Mouse (Mus musculus) kidney, postnatal 4 days (tissue): ENCODE measurements around the gene Olfr181.

Experiments
- DNase-seq, 2 experiments: peaks; one replicate each; pipeline ENCODE4 v3.0.0; 2021; ENCODE audit warnings: mixed read lengths in 2 of 2

Olfr181 gene

DNA sequence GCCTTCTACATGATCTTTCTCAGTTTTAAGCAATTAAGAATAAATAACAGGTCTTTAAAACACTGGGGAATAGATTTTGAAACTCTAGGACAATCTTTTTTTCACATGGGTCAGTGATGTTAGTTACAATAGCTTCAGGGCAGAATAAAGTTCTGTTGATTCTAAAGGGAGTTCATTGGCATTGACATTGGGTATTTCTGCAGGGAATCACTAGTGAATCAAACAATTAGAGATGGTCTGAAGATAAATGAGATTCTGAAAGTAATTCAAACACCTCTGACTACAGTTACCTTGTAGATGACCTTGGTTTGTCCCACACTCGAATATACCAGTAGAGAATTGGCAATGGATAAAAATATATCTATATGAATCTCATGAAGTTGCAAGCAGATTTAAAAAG is at the start of gene Olfr181:
Gene Olfr181 (minus strand): TSS at position 101 of the 400 bp plus-strand sequence.
- DNase-seq, result no peak

DNA sequence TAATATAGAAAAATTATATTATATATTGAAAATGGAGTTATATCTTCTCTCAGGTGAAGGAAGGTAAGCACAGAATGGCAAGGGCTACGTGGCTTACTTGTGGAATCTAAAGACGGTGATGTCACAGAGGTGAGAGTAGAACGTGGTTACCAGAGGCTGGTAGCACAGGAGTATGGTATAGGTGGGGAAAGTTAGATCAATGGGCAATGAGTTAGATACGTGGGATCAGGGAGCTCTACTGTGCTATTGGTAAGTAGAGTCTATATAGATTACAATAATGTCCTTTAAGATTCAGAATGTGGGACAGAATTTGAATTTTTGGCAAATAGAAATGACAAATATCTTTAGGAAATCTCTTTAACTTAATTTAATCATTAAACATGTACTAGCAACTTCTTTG is 737 bp upstream of the Olfr181 start, which contains the start of gene Olfr180:
Gene Olfr180 (minus strand): TSS at position 101 of the 400 bp plus-strand sequence.
- no peak for DNase-seq

DNA sequence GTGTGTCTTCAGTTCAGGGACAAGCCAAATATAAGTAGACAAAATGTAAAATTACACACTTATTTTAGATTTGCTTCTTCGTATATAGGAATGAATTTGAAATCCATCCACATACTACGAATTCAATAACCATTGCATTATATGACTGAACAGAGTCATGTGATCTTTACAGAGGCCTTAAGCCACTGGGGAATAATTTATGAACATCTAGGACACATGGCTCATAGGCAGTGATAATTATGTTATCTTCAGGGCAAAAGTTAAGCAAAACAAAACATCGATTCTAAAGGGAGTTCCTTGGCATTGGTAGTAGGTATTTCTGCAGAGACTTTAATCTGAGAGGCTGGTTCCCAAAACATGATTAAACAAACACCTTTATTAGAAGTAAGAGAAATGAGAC is 36.6 kb downstream of the Olfr181 start, which contains the start of gene Olfr178:
Gene Olfr178 (minus strand): TSS at position 101 of the 400 bp plus-strand sequence.
- DNase-seq, result no peak

DNA sequence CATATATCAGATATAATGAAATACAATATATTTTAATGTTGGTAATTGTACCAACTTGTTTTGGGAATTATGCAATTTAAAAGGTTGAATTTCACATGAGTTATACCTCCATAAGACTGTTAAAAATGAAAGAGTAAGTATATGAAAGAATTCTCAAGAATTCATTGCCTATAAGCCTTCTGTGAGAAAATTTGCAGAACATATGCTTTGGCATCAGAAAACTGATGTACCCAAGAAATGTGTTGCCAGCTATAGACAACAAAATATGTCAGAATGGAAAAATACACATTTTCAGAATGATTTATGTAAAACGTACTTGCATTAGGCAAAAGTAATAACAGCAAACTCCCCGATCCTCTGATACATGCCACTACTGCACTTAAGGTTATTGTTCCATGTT is 44.1 kb downstream of the Olfr181 start:
- no peak for DNase-seq
